Mouse (Mus musculus) left cerebral cortex, postnatal 14 days (tissue): ENCODE measurements at regions not wholly inside any gene's neighbourhood (a gene's known extent, or its start where the extent isn't known, plus 50 kb on each side); places are given as distances from the start of the nearest gene placed in this dataset.

Experiments used
- DNase-seq, 2 experiments: peaks; one replicate each; pipeline ENCODE4 v3.0.0; 2021 to 2022; ENCODE audit warnings: low spot score in 2 of 2, mixed read lengths in 1 of 2
- intact Hi-C: fragments of 180-260 bp; cut with DNase I; formaldehyde crosslinking; loops from one replicate; pipeline ENCODE4 v1.15.1; 2025

DNA sequence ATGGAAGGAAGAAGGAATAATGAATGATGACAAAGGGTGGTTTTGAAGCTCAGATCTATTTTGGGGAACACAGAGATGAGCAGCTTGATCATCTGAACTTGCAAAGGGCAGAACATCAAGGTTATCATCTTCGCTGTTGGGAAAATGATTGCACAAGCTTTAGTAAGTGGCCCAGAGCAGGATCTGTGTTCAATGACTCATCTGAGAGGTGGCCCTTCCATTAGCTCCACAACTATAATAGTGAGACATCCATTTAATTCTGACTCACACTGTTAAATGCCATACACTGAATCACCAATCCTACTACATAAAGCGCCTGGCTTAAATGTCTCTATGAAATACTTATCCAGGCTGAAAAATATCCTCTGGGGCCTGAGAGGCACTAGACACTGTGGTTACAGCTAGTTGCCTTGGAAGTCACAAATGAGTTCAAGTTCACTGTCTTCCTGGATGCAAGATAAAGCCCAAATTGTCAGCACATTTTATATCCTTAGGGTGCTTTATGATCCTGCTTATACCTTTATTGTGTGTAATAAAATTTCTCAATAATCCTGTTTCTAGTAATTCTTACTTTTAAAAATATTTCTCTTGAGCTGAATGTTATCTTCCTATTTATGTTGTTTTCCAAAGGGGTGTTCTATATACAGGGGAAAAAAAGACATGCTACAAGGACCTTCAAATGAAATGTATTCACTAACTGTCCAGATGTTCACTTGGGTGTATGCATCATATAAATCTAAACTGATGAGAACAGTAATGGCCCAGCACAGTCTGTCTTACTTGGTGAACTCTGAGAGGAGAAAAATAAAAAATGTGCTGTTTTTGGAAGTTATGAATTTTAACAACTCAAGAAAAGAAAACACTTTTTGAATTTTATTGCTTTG lies 687.9 kb upstream of the Cited2 start:
- no peak for DNase-seq
- intact Hi-C loops: no loop called here

DNA sequence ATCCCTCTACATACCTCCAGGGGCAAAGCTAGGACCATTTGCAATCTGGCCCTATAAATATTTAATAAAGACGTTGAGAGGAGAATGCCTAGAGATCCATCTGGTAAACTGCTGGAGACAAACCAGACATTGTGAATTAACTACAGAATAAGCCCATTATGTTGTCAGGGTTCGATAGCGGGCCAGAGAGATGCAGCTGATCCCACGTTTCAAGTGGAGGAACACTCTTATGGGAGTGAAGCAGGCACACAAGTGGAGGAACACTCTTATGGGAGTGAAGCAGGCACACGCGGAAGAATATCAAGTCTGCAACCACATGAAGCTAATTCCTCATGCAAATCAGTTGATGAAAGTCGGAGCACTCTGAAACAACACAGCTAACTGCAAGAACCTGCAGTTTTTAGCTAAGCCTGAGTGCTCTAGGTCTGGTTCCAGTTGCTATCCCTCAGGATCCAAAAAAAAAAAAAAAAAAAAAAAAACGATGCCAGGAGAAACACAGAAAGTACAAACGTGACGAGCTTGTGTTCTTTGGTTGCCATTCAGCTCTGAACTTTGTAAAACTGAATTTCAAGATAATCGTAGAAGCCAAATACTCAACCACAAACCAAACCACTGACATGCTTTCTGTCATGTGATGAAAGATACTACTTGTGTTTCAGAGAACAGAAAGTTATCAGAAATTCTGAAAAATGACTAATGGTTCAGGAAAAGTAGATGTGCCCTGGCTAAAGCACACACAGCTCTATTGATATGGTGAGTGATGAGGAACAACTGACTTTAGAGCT lies 684.6 kb upstream of the Cited2 start:
- intact Hi-C loops: no loop called here
- no peak for DNase-seq

DNA sequence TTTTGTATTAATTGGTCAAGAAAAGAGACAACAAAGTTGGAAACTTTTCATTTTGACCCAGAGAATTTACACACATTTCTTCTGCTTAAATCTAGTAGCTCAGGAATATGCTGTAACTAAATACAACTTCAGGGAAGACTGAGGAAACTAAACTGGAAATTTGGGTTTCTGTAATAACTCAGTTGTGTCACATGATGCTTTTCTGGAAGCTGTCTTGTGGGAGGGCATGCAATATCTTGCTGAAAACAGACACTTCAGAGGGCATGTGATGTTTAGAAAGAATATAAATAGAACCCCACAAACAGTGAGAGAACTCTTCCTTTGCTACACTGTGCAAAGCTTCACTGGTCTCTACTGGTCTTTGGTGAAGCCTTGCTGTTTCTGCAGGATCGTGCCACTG lies 680.9 kb upstream of the Cited2 start:
- intact Hi-C loops: no loop called here
- DNase-seq: no peak

GRCm38 (mm10) chr10:17042973-17043372 lies 680.0 kb upstream of the Cited2 start:
- no peak for DNase-seq
- intact Hi-C loops: no loop called here

DNA sequence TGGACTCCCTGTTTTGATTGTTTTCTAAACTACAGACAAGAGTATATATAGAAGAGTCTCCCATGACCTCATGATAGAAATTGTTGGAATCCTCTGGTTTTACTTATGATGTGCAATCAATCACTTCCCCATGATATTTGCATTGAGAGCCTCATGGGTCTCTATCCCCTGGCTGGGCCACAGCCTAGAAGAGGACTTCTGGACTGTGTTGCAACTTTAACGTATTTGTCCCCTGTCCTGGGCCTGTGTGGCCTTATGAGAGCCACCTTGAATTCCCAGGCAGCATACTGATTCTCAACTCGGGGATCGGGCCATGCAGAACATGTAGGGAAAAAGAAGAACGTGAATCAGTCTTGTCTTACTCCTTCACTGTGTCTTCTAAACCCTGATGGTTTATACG lies 676.3 kb upstream of the Cited2 start:
- intact Hi-C loops: no loop called here
- no peak for DNase-seq

- intact Hi-C loops: loop anchor here (10.0 kb wide), 2 partner anchors 652 to 1778 kb away; partner anchors contain the start of gene Cited2
- no peak for DNase-seq
Measured at GRCm38 (mm10) chr10:17072906-17073305, 650.1 kb upstream of the Cited2 start.

DNA sequence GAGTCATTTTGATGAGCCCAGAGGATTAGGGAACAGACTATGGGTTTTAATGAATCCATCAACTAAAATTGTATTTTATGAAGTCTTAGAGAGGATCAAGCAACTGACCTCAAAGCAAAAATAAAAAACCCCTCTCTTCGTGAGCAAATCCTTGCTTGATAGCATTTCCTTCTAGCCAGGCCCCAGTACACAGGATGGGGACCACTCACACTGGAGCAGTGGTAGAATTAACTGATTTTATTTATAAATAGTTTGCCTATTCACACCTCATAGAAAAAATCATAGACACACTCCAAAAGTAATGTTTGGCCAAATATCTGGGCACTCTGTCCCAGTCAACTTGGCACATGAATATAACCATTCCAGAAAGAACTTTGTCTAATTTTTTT lies 649.0 kb upstream of the Cited2 start:
- DNase-seq: no peak
- intact Hi-C loops: loop anchor here (10.0 kb wide), 2 partner anchors 651 to 1779 kb away; partner anchors contain the start of gene Cited2

GRCm38 (mm10) chr10:17074402-17075027 lies 648.5 kb upstream of the Cited2 start:
- DNase-seq: no peak
- intact Hi-C loops: loop anchor here (10.0 kb wide), 2 partner anchors 650 to 1780 kb away; partner anchors contain the start of gene Cited2

- intact Hi-C loops: loop anchor here (10.0 kb wide), 2 partner anchors 650 to 1780 kb away; partner anchors contain the start of gene Cited2
- peak in 1 of 2 experiments; percentile 9 for DNase-seq
Measured at GRCm38 (mm10) chr10:17075147-17075546, 647.9 kb upstream of the Cited2 start.

- intact Hi-C loops: loop anchor here (10.0 kb wide), 2 partner anchors 649 to 1781 kb away; partner anchors contain the start of gene Cited2
- DNase-seq: no peak
Measured at GRCm38 (mm10) chr10:17075576-17075975, 647.4 kb upstream of the Cited2 start.

GRCm38 (mm10) chr10:17076186-17076585 lies 646.8 kb upstream of the Cited2 start:
- intact Hi-C loops: loop anchor here (10.0 kb wide), 2 partner anchors 649 to 1781 kb away; partner anchors contain the start of gene Cited2
- no peak for DNase-seq

- intact Hi-C loops: loop anchor here (10.0 kb wide), 2 partner anchors 647 to 1783 kb away; partner anchors contain the start of gene Cited2
- DNase-seq: no peak
Measured at GRCm38 (mm10) chr10:17077580-17077979, 645.4 kb upstream of the Cited2 start.

- intact Hi-C loops: no loop called here
- no peak for DNase-seq
Measured at GRCm38 (mm10) chr10:17080818-17081217, 642.2 kb upstream of the Cited2 start.

DNA sequence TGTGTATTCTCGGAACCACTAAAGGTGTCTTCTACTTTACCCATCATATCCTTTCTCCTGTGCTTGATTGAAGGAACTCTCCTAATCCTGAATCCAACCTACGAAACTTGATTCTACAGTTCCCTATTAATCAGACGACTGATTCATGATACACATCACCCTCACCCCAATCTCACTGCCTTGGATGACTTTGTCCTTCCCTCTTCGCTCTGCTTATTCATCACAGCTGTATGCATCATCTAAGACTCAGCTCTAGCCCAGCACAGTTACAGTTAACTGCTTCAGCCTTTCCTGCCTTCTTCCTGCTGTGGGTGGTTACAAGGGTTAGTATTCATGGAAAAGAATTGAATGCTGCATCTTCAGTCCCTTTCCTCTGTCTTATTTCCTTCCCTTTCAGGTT lies 640.1 kb upstream of the Cited2 start:
- no peak for DNase-seq
- intact Hi-C loops: no loop called here

- DNase-seq: no peak
- intact Hi-C loops: no loop called here
Measured at GRCm38 (mm10) chr10:17102065-17102464, 621.0 kb upstream of the Cited2 start.

GRCm38 (mm10) chr10:17103416-17103815 lies 619.6 kb upstream of the Cited2 start:
- intact Hi-C loops: no loop called here
- no peak for DNase-seq

GRCm38 (mm10) chr10:17106831-17107230 lies 616.2 kb upstream of the Cited2 start:
- DNase-seq: no peak
- intact Hi-C loops: no loop called here

GRCm38 (mm10) chr10:17111071-17111470 lies 611.9 kb upstream of the Cited2 start:
- intact Hi-C loops: no loop called here
- no peak for DNase-seq

DNA sequence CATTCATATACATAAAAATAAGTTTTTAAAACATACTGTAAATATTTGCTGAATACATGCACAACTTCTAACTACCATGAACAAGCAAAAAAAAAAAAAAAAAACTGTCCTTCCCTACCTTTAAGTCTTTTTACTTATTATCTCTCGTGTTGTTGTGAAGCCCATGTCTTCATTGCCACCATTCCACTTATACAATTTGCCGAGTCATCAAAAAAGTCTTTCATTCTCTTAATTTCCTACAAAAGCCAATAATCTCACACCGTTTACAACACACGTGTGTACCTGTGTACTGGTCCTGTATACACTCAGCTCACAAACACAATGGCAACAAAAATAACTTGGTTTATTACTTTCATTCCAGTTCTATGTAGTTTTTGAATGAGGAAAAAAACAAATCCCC lies 608.2 kb upstream of the Cited2 start:
- intact Hi-C loops: no loop called here

More for the DNA sequence above, 608.2 kb upstream of the Cited2 start:
- no peak for DNase-seq
